Mouse (Mus musculus): Measurements from ENCODE around the gene Svs3a. TPM values are rescaled to one million over a fixed set of nuclear protein-coding genes. Genes with fewer than 3 reads are reported as not detected.

Svs3a gene
- polyA plus RNA-seq, 1 experiment from 2014 or later = not detected

Other genes with a start within 250 kb of the Svs3a start
- gene Stk4, start 218.9 kb upstream of the Svs3a start, polyA plus RNA-seq (2014; fragmentation: Nextera tagmentation; extraction: Ambion mirVana) = 26.3 and 35.0 TPM in 2 replicates
- gene Tomm34, start 218.1 kb upstream of the Svs3a start, polyA plus RNA-seq (2014; fragmentation: Nextera tagmentation; extraction: Ambion mirVana) = 46.3 and 50.3 TPM in 2 replicates
- 0.62 and 2.1 TPM in 2 replicates for gene Kcns1, start 118.2 kb upstream of the Svs3a start, polyA plus RNA-seq (2014; fragmentation: Nextera tagmentation; extraction: Ambion mirVana)
- gene Wfdc5, start 106.5 kb upstream of the Svs3a start, polyA plus RNA-seq (2014; fragmentation: Nextera tagmentation; extraction: Ambion mirVana) = not detected in 2 replicates
- not detected in 2 replicates for gene Wfdc12, start 98.7 kb upstream of the Svs3a start, polyA plus RNA-seq (2014; fragmentation: Nextera tagmentation; extraction: Ambion mirVana)
- gene Wfdc15a, start 89.1 kb upstream of the Svs3a start, polyA plus RNA-seq (2014; fragmentation: Nextera tagmentation; extraction: Ambion mirVana) = not detected in 2 replicates
- gene Wfdc15b, start 67.6 kb upstream of the Svs3a start, polyA plus RNA-seq (2014; fragmentation: Nextera tagmentation; extraction: Ambion mirVana) = not detected in 2 replicates
- not detected in 2 replicates for gene Svs2, start 50.8 kb upstream of the Svs3a start, polyA plus RNA-seq (2014; fragmentation: Nextera tagmentation; extraction: Ambion mirVana)
- gene Svs3b, start 32.6 kb upstream of the Svs3a start, polyA plus RNA-seq (2014; fragmentation: Nextera tagmentation; extraction: Ambion mirVana) = not detected in 2 replicates
- gene Svs4, start 10.8 kb upstream of the Svs3a start, polyA plus RNA-seq (2014; fragmentation: Nextera tagmentation; extraction: Ambion mirVana) = not detected in 2 replicates
- not detected in 2 replicates for gene Svs6, start 27.5 kb downstream of the Svs3a start, polyA plus RNA-seq (2014; fragmentation: Nextera tagmentation; extraction: Ambion mirVana)
- not detected in 2 replicates for gene Svs5, start 43.5 kb downstream of the Svs3a start, polyA plus RNA-seq (2014; fragmentation: Nextera tagmentation; extraction: Ambion mirVana)
- gene Slpi, start 99.8 kb downstream of the Svs3a start, polyA plus RNA-seq (2014; fragmentation: Nextera tagmentation; extraction: Ambion mirVana) = not detected in 2 replicates
- gene Rbpjl, start 113.9 kb downstream of the Svs3a start, polyA plus RNA-seq (2014; fragmentation: Nextera tagmentation; extraction: Ambion mirVana) = not detected in 2 replicates
- gene Matn4, start 115.9 kb downstream of the Svs3a start, polyA plus RNA-seq (2014; fragmentation: Nextera tagmentation; extraction: Ambion mirVana) = not detected in 2 replicates
- gene Sdc4, start 154.6 kb downstream of the Svs3a start, polyA plus RNA-seq (2014; fragmentation: Nextera tagmentation; extraction: Ambion mirVana) = 2.4 and 4.9 TPM in 2 replicates
- gene Sys1, start 167.7 kb downstream of the Svs3a start, polyA plus RNA-seq (2014; fragmentation: Nextera tagmentation; extraction: Ambion mirVana) = 93.1 and 97.2 TPM in 2 replicates
- 3.4 and 5.1 TPM in 2 replicates for gene Gm20458, start 171.7 kb downstream of the Svs3a start, polyA plus RNA-seq (2014; fragmentation: Nextera tagmentation; extraction: Ambion mirVana)
- not detected in 2 replicates for gene Trp53tg5, start 184.5 kb downstream of the Svs3a start, polyA plus RNA-seq (2014; fragmentation: Nextera tagmentation; extraction: Ambion mirVana)
- 11.4 and 11.8 TPM in 2 replicates for gene Dbndd2, start 196.8 kb downstream of the Svs3a start, polyA plus RNA-seq (2014; fragmentation: Nextera tagmentation; extraction: Ambion mirVana)
- gene Pigt, start 208.3 kb downstream of the Svs3a start, polyA plus RNA-seq (2014; fragmentation: Nextera tagmentation; extraction: Ambion mirVana) = 98.9 and 115 TPM in 2 replicates

Measured in midbrain, embryonic 14.5 days (tissue).